Mouse (Mus musculus): ENCODE data around the gene Epb42.

DNA sequence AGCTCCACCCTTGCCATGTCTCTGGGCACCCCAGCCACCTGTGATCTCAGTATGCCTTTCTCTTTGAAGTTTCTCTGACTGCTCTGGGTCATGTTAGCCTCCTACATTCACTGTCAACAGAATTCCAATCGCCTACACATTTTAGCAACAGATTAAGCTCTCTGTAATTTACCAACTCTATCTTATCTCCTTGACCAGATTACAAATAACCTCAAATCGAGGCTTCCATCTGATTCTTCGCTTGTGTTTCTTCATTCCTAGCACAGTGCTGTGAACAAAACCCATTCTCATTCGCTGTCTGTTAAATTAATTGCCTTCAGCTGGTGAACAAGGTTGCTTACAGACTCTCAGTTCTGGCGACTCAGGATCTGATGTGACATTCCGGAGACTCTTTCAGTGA is 21.1 kb upstream of the Epb42 start:
- no peak for TF ChIP-seq CTCF (IDR thresholded peaks at IDR 0.05; ENCODE audit: insufficient read depth, low read length)
- TF ChIP-seq POLR2A (IDR thresholded peaks at IDR 0.05; ENCODE audit: borderline replicate concordance, extremely low read depth, low read depth, low read length) = no peak
